Mouse (Mus musculus) embryo, embryonic 10 days (tissue): ENCODE measurements at regions not wholly inside any gene's neighbourhood (a gene's known extent, or its start where the extent isn't known, plus 50 kb on each side); places are given as distances from the start of the nearest gene placed in this dataset.

Source experiments
- DNase-seq: peaks from one replicate; pipeline ENCODE4 v3.0.0-alpha.2; 2015; ENCODE audit warnings: low spot score

- no peak for DNase-seq
These were observed 587.4 kb downstream of the Otol1 start for GRCm38 (mm10) chr3:70594785-70595184.
